In the genomic region with DNA sequence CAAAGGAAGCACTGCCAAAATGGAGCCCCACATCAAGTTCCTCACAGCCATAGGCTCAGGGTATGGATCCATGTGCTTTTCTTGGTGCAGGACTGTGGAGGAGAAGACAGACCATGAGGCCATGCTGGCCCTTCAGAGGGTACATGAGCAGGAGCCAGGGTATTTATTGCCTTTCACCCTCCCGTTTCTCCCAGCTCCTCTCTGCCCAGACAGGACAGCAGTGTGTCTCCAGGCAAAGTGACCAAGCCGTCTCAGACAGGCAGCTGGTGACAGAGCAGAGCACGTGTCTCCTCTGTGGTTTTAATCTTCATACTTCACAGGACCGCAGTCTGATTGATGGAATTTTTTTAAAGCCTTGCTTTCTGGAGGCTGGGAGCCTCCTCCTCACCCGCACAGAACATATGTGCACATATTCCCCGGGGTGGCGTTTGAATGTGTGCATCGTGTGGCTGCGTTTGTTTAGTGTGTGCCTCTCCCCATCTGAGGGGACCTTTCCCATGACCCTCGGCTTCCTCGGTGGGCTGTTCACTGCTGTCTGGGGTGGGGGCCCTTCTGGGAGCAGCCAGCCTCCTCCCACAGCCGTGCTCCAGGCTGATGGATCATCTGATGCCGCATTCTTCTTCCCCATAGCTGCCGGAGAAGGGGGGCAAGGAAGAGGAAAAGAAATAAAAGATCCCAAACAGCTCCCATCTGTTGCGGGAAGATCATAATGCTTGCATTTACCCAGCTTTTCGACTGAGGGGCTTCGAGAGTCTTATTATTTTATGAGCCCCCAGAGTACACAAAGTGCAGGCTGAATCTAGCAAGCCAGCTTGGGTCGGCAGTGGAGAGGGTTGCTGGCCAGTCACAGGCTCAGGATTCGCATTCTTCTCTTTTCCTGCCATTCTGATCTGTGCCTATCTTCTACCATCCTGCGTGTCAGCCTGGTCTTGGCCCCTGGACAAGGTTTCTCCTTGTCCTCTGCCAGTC, we compare ENCODE assay signal across 7 mouse cellular contexts.
A peak's percentile ranks its signal among the peaks of the same experiment; 100 is the strongest.
DNase-seq lines count a peak whose midpoint lies in the region; ATAC-seq lines count a peak whose summit lies in the region.

No protein-coding gene starts in this region.

- 41% methylated on average over 20 of the region's 20 CpGs for WGBS in forebrain, embryonic 16.5 days
- 23% methylated on average over 20 of the region's 20 CpGs for WGBS in limb, embryonic 12.5 days
- 16% methylated on average over 20 of the region's 20 CpGs for WGBS in stomach, embryonic 16.5 days

- H3K4me3 ChIP-seq in forebrain, embryonic 16.5 days (replicated peaks; ENCODE audit: low read length): no peak overlapping the region
- H3K4me3 ChIP-seq in limb, embryonic 12.5 days (replicated peaks): peak overlapping the region; percentile 20; the same call in 1 of the 2 replicates
- no peak overlapping the region for H3K4me3 ChIP-seq in stomach, embryonic 16.5 days (replicated peaks; ENCODE audit: low read length)

- H3K9ac ChIP-seq in forebrain, embryonic 16.5 days (replicated peaks; ENCODE audit: low read depth, low read length): 0 out of 2 replicates have a peak overlapping the region, but pooled peaks have one; percentile 18
- H3K9ac ChIP-seq in limb, embryonic 12.5 days (replicated peaks): 0 out of 2 replicates have a peak overlapping the region, but pooled peaks have one; percentile 31
- H3K9ac ChIP-seq in stomach, embryonic 16.5 days (ENCODE audit: low read length): peak overlapping the region; percentile 18; the same call in 1 of the 2 replicates

- peaks cover 11% of the 10 kb centered on the region for H3K4me1 ChIP-seq in forebrain, embryonic 16.5 days (replicated peaks; ENCODE audit: control insufficient read depth, insufficient read depth, low read length)
- H3K4me1 ChIP-seq in limb, embryonic 12.5 days (replicated peaks): peaks cover 19% of the 10 kb centered on the region
- H3K4me1 ChIP-seq in stomach, embryonic 16.5 days (ENCODE audit: control insufficient read depth, insufficient read depth, low read length): peaks cover 17% of the 10 kb centered on the region

- H3K9me3 ChIP-seq in forebrain, embryonic 16.5 days (ENCODE audit: control insufficient read depth, low read length): no peaks in the 10 kb centered on the region
- H3K9me3 ChIP-seq in limb, embryonic 12.5 days: no peaks in the 10 kb centered on the region
- H3K9me3 ChIP-seq in stomach, embryonic 16.5 days (replicated peaks; ENCODE audit: control insufficient read depth, low read length): no peaks in the 10 kb centered on the region

- peak overlapping the region; percentile 28 for H3K4me2 ChIP-seq in forebrain, embryonic 16.5 days (ENCODE audit: low read length)
- H3K4me2 ChIP-seq in limb, embryonic 12.5 days: peak overlapping the region; percentile 52
- H3K4me2 ChIP-seq in stomach, embryonic 16.5 days (ENCODE audit: low read depth, low read length): peak overlapping the region; percentile 28

- peak; percentile 72 for ATAC-seq in forebrain, embryonic 16.5 days
- peak; percentile 75; the same call in 1 of the 2 replicates for ATAC-seq in limb, embryonic 12.5 days (ENCODE audit: insufficient number of reproducible peaks, insufficient read depth, low FRiP score, low TSS enrichment, low read depth)
- peak; percentile 79 for ATAC-seq in stomach, embryonic 16.5 days (ENCODE audit: insufficient read depth, low FRiP score)
- ATAC-seq in megakaryocyte, adult 5-6 weeks (ENCODE audit: poor library complexity, severe bottlenecking): no peak

- H3K36me3 ChIP-seq in forebrain, embryonic 16.5 days (ENCODE audit: control insufficient read depth, insufficient read depth): no peaks in the 10 kb centered on the region
- H3K36me3 ChIP-seq in limb, embryonic 12.5 days: no peaks in the 10 kb centered on the region
- H3K36me3 ChIP-seq in stomach, embryonic 16.5 days (ENCODE audit: control insufficient read depth, insufficient read depth, low read length): no peaks in the 10 kb centered on the region

- 0 out of 2 replicates have a peak overlapping the region, but pooled peaks have one; percentile 31 for H3K27ac ChIP-seq in forebrain, embryonic 16.5 days (ENCODE audit: low read length)
- H3K27ac ChIP-seq in limb, embryonic 12.5 days: peak overlapping the region; percentile 50; the same call in 1 of the 2 replicates
- peak overlapping the region; percentile 36 for H3K27ac ChIP-seq in stomach, embryonic 16.5 days (ENCODE audit: low read length)

- no peaks in the 10 kb centered on the region for H3K27me3 ChIP-seq in forebrain, embryonic 16.5 days (replicated peaks; ENCODE audit: control insufficient read depth, insufficient read depth, low read length)
- peaks cover 4% of the 10 kb centered on the region; the same call in 1 of the 2 replicates for H3K27me3 ChIP-seq in limb, embryonic 12.5 days
- no peaks in the 10 kb centered on the region for H3K27me3 ChIP-seq in stomach, embryonic 16.5 days (ENCODE audit: control insufficient read depth, insufficient read depth, low read length)

- DNase-seq in 3134 (ENCODE audit: extremely low read depth, insufficient read length, low spot score): peak; percentile 48
- DNase-seq in 3T3-L1 (ENCODE audit: low read depth, low spot score): peak; percentile 62
- DNase-seq in gastrocnemius, postnatal 10 days: no peak
